Mouse (Mus musculus) spleen, adult 2 months (tissue): ENCODE measurements around the gene Havcr2. TPM values are rescaled to one million over a fixed set of nuclear protein-coding genes. Genes with fewer than 3 reads are reported as not detected.

ENCODE experiments used
- DNase-seq, 2 experiments: peaks; one replicate each; pipeline versions ENCODE4 v3.0.0 to v3.0.0-alpha.2; 2012 to 2021; ENCODE audit warnings: low spot score in 2 of 2, low read depth in 1 of 2
- H3K27ac ChIP-seq: fragments of 200-500 bp; 2 replicates; pipeline ENCODE4 v1.5.1; 2012; ENCODE audit warnings: low read length, inconsistent platforms; ENCODE audit not compliant: insufficient read depth
- H3K27me3 ChIP-seq: fragments of 200-500 bp; 2 replicates; pipeline ENCODE4 v1.6.1; 2012; ENCODE audit warnings: mild to moderate bottlenecking, moderate library complexity, low read length, inconsistent platforms; ENCODE audit not compliant: control insufficient read depth, insufficient read depth
- H3K36me3 ChIP-seq: fragments of 200-500 bp; 2 replicates; pipeline ENCODE4 v1.6.1; 2012; ENCODE audit warnings: mild to moderate bottlenecking, low read length, inconsistent platforms; ENCODE audit not compliant: control insufficient read depth, insufficient read depth
- H3K4me1 ChIP-seq: fragments of 200-500 bp; 2 replicates; pipeline ENCODE4 v1.6.1; 2011; ENCODE audit warnings: inconsistent platforms; ENCODE audit not compliant: control insufficient read depth, insufficient read depth, insufficient read length
- H3K4me3 ChIP-seq: fragments of 200-500 bp; 2 replicates; pipeline ENCODE4 v1.5.1; 2011; ENCODE audit warnings: mild to moderate bottlenecking, inconsistent platforms; ENCODE audit not compliant: insufficient read depth, insufficient read length; ENCODE audit errors: extremely low read depth
- CTCF ChIP-seq: fragments of 200-500 bp; IDR thresholded peaks from 2 replicates; pipeline ENCODE4 v1.5.1; 2011; ENCODE audit warnings: mild to moderate bottlenecking, inconsistent platforms; ENCODE audit not compliant: insufficient read depth, insufficient read length, insufficient replicate concordance; ENCODE audit errors: extremely low read depth
- POLR2A ChIP-seq: fragments of 200-500 bp; IDR thresholded peaks from 2 replicates; pipeline ENCODE4 v1.6.1; 2011; ENCODE audit warnings: low read depth, low read length, inconsistent platforms
- WGBS: fragments of 180-500 bp; shearing (Covaris S2); methylation state at CpG from one replicate; pipeline ENCODE4 v1.1.7; 2018; 5-methylcytosine and 5-hydroxymethylcytosine counted together
- polyA plus RNA-seq: library from polyadenylated mRNA; depleted of rRNA; stranded (reverse); fragments of >200 nt; gene quantifications from 2 replicates; pipeline ENCODE4 v1.2.3, GENCODE M21; 2012

Havcr2 gene
- polyA plus RNA-seq, 1 experiment: 3.2 TPM

- no peak for TF ChIP-seq POLR2A
- TF ChIP-seq CTCF: no peak
- Histone ChIP-seq H3K27ac (no peak overlapping the region), H3K4me3 (no peak overlapping the region), H3K27me3 (no peaks in the 10 kb centered on the region), H3K4me1 (0 out of 2 replicates have a peak, but pooled peaks cover 3% of the 10 kb centered on the region), H3K36me3 (peaks cover 10% of the 10 kb centered on the region; the same call in 1 of the 2 replicates)
- no peak for DNase-seq
- 34% methylated on average over 1 of the region's 1 CpGs for WGBS
Observed at GRCm38 (mm10) chr11:46441774-46442173, 13.0 kb upstream of the Havcr2 start.

- DNase-seq: no peak
- H3K4me3 ChIP-seq: no peak overlapping the region
Observed at GRCm38 (mm10) chr11:46443152-46443551, 11.6 kb upstream of the Havcr2 start.

DNA sequence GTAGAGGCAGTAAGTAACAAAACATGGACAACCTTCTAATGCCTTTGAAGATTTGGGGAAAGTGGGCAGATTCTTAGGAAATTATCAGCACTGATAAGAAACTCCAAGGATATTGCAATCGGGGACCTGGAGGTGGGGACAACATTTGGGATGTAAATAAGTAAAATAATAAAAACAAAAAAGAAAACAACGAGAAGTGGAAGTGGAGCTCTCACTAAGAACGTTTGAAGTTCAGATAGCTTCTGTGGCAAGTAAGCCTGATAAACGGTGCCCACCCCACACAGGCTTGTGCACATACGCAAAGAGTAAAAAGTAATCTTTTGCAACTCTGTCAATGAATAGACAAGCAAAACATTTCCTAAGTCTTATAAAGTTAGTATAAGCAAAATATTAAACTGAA is 10.8 kb upstream of the Havcr2 start:
- peaks cover 10% of the 10 kb centered on the region; the same call in 1 of the 2 replicates for H3K36me3 ChIP-seq
- H3K27me3 ChIP-seq: no peaks in the 10 kb centered on the region
- no peak overlapping the region for H3K4me3 ChIP-seq
- no peak overlapping the region for H3K27ac ChIP-seq
- peaks cover 5% of the 10 kb centered on the region; the same call in 1 of the 2 replicates for H3K4me1 ChIP-seq
- 75% methylated on average over 5 of the region's 5 CpGs for WGBS
- DNase-seq: no peak
- no peak for TF ChIP-seq POLR2A
- TF ChIP-seq CTCF: no peak

More at GRCm38 (mm10) chr11:46443152-46443551, 11.6 kb upstream of the Havcr2 start:
- H3K4me1 ChIP-seq: peaks cover 3% of the 10 kb centered on the region; the same call in 1 of the 2 replicates
- 72% methylated on average over 1 of the region's 1 CpGs for WGBS
- no peaks in the 10 kb centered on the region for H3K27me3 ChIP-seq
- no peak overlapping the region for H3K27ac ChIP-seq
- TF ChIP-seq POLR2A: no peak
- peak; percentile 14; the same call in 1 of the 2 replicates for TF ChIP-seq CTCF
- peaks cover 10% of the 10 kb centered on the region; the same call in 1 of the 2 replicates for H3K36me3 ChIP-seq

- TF ChIP-seq POLR2A (no peak), CTCF (no peak)
- DNase-seq: no peak
- Histone ChIP-seq H3K4me3 (no peak overlapping the region), H3K27ac (no peak overlapping the region), H3K27me3 (no peaks in the 10 kb centered on the region), H3K36me3 (peaks cover 3% of the 10 kb centered on the region; the same call in 1 of the 2 replicates), H3K4me1 (peaks cover 12% of the 10 kb centered on the region; the same call in 1 of the 2 replicates)
- 51% methylated on average over 6 of the region's 6 CpGs for WGBS
Observed at GRCm38 (mm10) chr11:46446150-46446549, 8.6 kb upstream of the Havcr2 start.

- WGBS: 9% methylated on average over 13 of the region's 13 CpGs
- Histone ChIP-seq H3K27ac (peak overlapping the region; percentile 74), H3K36me3 (peaks cover 1% of the 10 kb centered on the region; the same call in 1 of the 2 replicates), H3K4me1 (peaks cover 12% of the 10 kb centered on the region; the same call in 1 of the 2 replicates), H3K27me3 (no peaks in the 10 kb centered on the region), H3K4me3 (peak overlapping the region; percentile 28; the same call in 1 of the 2 replicates)
- TF ChIP-seq CTCF (no peak), POLR2A (no peak; the same call in 1 of the 2 replicates)
- peak in 1 of 2 experiments; percentile 52 for DNase-seq
Observed at GRCm38 (mm10) chr11:46447644-46448484, 6.9 kb upstream of the Havcr2 start.

DNA sequence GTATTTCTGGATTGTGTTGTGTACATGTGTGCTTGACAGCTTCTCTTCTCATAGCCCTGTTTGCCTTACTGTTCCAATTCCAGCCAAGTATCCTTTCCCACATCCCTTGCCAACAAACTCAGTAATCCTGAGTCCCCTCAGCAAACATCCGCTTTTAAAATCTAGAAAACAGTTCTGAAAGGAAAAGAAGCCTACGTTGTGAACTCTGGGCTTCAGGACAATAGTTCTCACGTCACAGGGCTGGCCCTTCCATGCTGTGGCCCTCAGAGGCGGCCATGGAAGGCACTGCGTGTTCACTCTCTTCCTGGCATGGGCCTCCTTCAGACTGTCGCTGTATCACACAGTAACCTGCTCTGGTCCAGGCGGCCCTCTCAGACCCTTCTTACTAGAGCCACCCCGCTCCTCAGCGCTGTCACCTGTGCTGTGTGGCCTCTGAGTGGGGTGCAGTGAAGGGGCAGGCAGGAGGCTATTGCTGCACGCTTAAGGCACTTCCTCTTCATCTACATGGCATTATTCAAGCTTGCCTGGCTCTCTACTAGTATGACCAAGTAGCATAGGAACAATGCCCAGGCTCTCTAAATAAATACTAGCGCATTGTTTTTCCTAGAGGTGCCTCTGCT is 5.2 kb upstream of the Havcr2 start:
- WGBS: 56% methylated on average over 11 of the region's 11 CpGs

More for the DNA sequence above, 5.2 kb upstream of the Havcr2 start:
- H3K27me3 ChIP-seq: no peaks in the 10 kb centered on the region
- H3K36me3 ChIP-seq: no peaks in the 10 kb centered on the region
- no peak overlapping the region for H3K27ac ChIP-seq
- DNase-seq: no peak
- TF ChIP-seq CTCF (no peak), POLR2A (no peak)
- H3K4me3 ChIP-seq: no peak overlapping the region
- H3K4me1 ChIP-seq: peaks cover 14% of the 10 kb centered on the region; the same call in 1 of the 2 replicates
